Mouse (Mus musculus) heart, embryonic 10.5 days (tissue): ENCODE results near the gene Atxn3. TPM values are rescaled to one million over a fixed set of nuclear protein-coding genes. Genes with fewer than 3 reads are reported as not detected.

Source experiments
- DNase-seq: peaks from one replicate; pipeline ENCODE4 v3.0.0-alpha.2; 2017; ENCODE audit warnings: low spot score
- H3K27ac ChIP-seq: fragments of 300-500 bp; sonication (generic); 2 replicates; pipeline ENCODE4 v1.5.1; 2016; ENCODE audit warnings: mild to moderate bottlenecking
- H3K27me3 ChIP-seq: fragments of 300-500 bp; sonication (generic); 2 replicates; pipeline ENCODE4 v1.6.1; 2016; ENCODE audit warnings: mild to moderate bottlenecking; ENCODE audit not compliant: poor library complexity, insufficient read depth, severe bottlenecking
- H3K36me3 ChIP-seq: fragments of 300-500 bp; sonication (generic); 2 replicates; pipeline ENCODE4 v1.6.1; 2016; ENCODE audit warnings: mild to moderate bottlenecking, moderate library complexity
- H3K4me1 ChIP-seq: fragments of 300-500 bp; sonication (generic); 2 replicates; pipeline ENCODE4 v1.6.1; 2016; ENCODE audit warnings: mild to moderate bottlenecking
- H3K4me3 ChIP-seq: fragments of 300-500 bp; sonication (generic); 2 replicates; pipeline ENCODE4 v1.5.1; 2016; ENCODE audit warnings: mild to moderate bottlenecking, moderate library complexity
- H3K9me3 ChIP-seq: fragments of 300-500 bp; sonication (generic); 2 replicates; pipeline ENCODE4 v1.6.1; 2016; ENCODE audit warnings: mild to moderate bottlenecking, moderate library complexity
- WGBS: fragments of 180-500 bp; shearing (Covaris S2); methylation state at CpG from one replicate; pipeline ENCODE4 v1.1.7; 2016; 5-methylcytosine and 5-hydroxymethylcytosine counted together
- polyA plus RNA-seq: library from polyadenylated mRNA; unstranded; fragments of >200 nt; fragmentation: Nextera tagmentation; extraction: Ambion mirVana; gene quantifications from 2 replicates; pipeline ENCODE4 v1.2.1, GENCODE M21; 2016

Atxn3 gene
- polyA plus RNA-seq: 8.1 and 8.4 TPM in 2 replicates

- H3K27ac ChIP-seq: peak within 1 kb of the TSS; percentile 89
- no peaks in the 10 kb centered on the region for H3K27me3 ChIP-seq
- peak; percentile 98 for DNase-seq
- H3K4me3 ChIP-seq: peak within 1 kb of the TSS; percentile 83
- H3K9me3 ChIP-seq: no peaks in the 10 kb centered on the region
- WGBS: under 1% methylated on average over 54 of the region's 54 CpGs
- H3K4me1 ChIP-seq: peaks cover 7% of the 10 kb centered on the region; the same call in 1 of the 2 replicates
- no peaks in the 10 kb centered on the region for H3K36me3 ChIP-seq
These were observed at the start of gene Atxn3 for GRCm38 (mm10) chr12:101957942-101958544. Gene Atxn3, minus strand, starts transcription at chr12:101958246.

- WGBS: 92% methylated on average over 11 of the region's 11 CpGs
- Histone ChIP-seq H3K4me1 (no peaks in the 10 kb centered on the region), H3K4me3 (no peak overlapping the region), H3K36me3 (peaks cover 92% of the 10 kb centered on the region), H3K27me3 (no peaks in the 10 kb centered on the region), H3K9me3 (no peaks in the 10 kb centered on the region), H3K27ac (no peak overlapping the region)
- peak; percentile 72 for DNase-seq
These were observed 42.7 kb upstream of the Atxn3 start for GRCm38 (mm10) chr12:102000785-102001184.

GRCm38 (mm10) chr12:101998929-101999328 lies 40.9 kb upstream of the Atxn3 start:
- Histone ChIP-seq H3K27ac (no peak overlapping the region), H3K27me3 (no peaks in the 10 kb centered on the region), H3K4me3 (no peak overlapping the region), H3K9me3 (no peaks in the 10 kb centered on the region), H3K4me1 (no peaks in the 10 kb centered on the region), H3K36me3 (peaks cover 88% of the 10 kb centered on the region)
- 96% methylated on average over 5 of the region's 5 CpGs for WGBS
- DNase-seq: peak; percentile 20

- no peak for DNase-seq
- H3K4me1 ChIP-seq: no peaks in the 10 kb centered on the region
- H3K27me3 ChIP-seq: no peaks in the 10 kb centered on the region
- WGBS: 90% methylated on average over 8 of the region's 8 CpGs
- H3K27ac ChIP-seq: no peak overlapping the region
- H3K36me3 ChIP-seq: peaks cover 86% of the 10 kb centered on the region
- H3K9me3 ChIP-seq: no peaks in the 10 kb centered on the region
- no peak overlapping the region for H3K4me3 ChIP-seq
These were observed 36.8 kb upstream of the Atxn3 start for GRCm38 (mm10) chr12:101994576-101995467.

GRCm38 (mm10) chr12:101987659-101988058 lies 29.6 kb upstream of the Atxn3 start:
- 88% methylated on average over 6 of the region's 6 CpGs for WGBS
- no peaks in the 10 kb centered on the region for H3K27me3 ChIP-seq
- H3K9me3 ChIP-seq: no peaks in the 10 kb centered on the region
- DNase-seq: no peak
- no peak overlapping the region for H3K4me3 ChIP-seq
- peaks cover 95% of the 10 kb centered on the region for H3K36me3 ChIP-seq
- H3K27ac ChIP-seq: no peak overlapping the region
- no peaks in the 10 kb centered on the region for H3K4me1 ChIP-seq

GRCm38 (mm10) chr12:101985110-101985509 lies 27.1 kb upstream of the Atxn3 start:
- 73% methylated on average over 3 of the region's 3 CpGs for WGBS
- Histone ChIP-seq H3K36me3 (peaks cover 76% of the 10 kb centered on the region), H3K4me1 (peaks cover 3% of the 10 kb centered on the region; the same call in 1 of the 2 replicates), H3K9me3 (no peaks in the 10 kb centered on the region), H3K27me3 (no peaks in the 10 kb centered on the region), H3K4me3 (no peak overlapping the region), H3K27ac (no peak overlapping the region)
- DNase-seq: no peak

GRCm38 (mm10) chr12:101982977-101983376 lies 24.9 kb upstream of the Atxn3 start:
- no peak overlapping the region for H3K27ac ChIP-seq
- H3K36me3 ChIP-seq: peaks cover 55% of the 10 kb centered on the region
- DNase-seq: no peak
- WGBS: 92% methylated on average over 9 of the region's 9 CpGs
- peaks cover 4% of the 10 kb centered on the region; the same call in 1 of the 2 replicates for H3K4me1 ChIP-seq
- no peaks in the 10 kb centered on the region for H3K9me3 ChIP-seq
- H3K27me3 ChIP-seq: no peaks in the 10 kb centered on the region
- no peak overlapping the region for H3K4me3 ChIP-seq

- DNase-seq: no peak
- no peaks in the 10 kb centered on the region for H3K27me3 ChIP-seq
- H3K4me3 ChIP-seq: no peak overlapping the region
- no peak overlapping the region for H3K27ac ChIP-seq
- H3K36me3 ChIP-seq: peaks cover 41% of the 10 kb centered on the region
- H3K9me3 ChIP-seq: no peaks in the 10 kb centered on the region
- WGBS: 95% methylated on average over 2 of the region's 2 CpGs
- peaks cover 14% of the 10 kb centered on the region for H3K4me1 ChIP-seq
These were observed 23.5 kb upstream of the Atxn3 start for GRCm38 (mm10) chr12:101981559-101981958.

GRCm38 (mm10) chr12:101980266-101980665 lies 22.2 kb upstream of the Atxn3 start:
- 59% methylated on average over 5 of the region's 5 CpGs for WGBS
- Histone ChIP-seq H3K27me3 (no peaks in the 10 kb centered on the region), H3K4me1 (peaks cover 14% of the 10 kb centered on the region), H3K27ac (no peak overlapping the region), H3K9me3 (no peaks in the 10 kb centered on the region), H3K36me3 (peaks cover 33% of the 10 kb centered on the region), H3K4me3 (no peak overlapping the region)
- DNase-seq: no peak

GRCm38 (mm10) chr12:101979213-101979750 lies 21.2 kb upstream of the Atxn3 start:
- no peak overlapping the region for H3K4me3 ChIP-seq
- no peaks in the 10 kb centered on the region for H3K27me3 ChIP-seq
- H3K4me1 ChIP-seq: peaks cover 19% of the 10 kb centered on the region
- H3K36me3 ChIP-seq: peaks cover 23% of the 10 kb centered on the region
- no peak overlapping the region for H3K27ac ChIP-seq
- no peak for DNase-seq
- H3K9me3 ChIP-seq: no peaks in the 10 kb centered on the region
- 86% methylated on average over 8 of the region's 8 CpGs for WGBS

- Histone ChIP-seq H3K27me3 (no peaks in the 10 kb centered on the region), H3K4me3 (no peak overlapping the region), H3K9me3 (no peaks in the 10 kb centered on the region), H3K36me3 (peaks cover 19% of the 10 kb centered on the region), H3K27ac (no peak overlapping the region), H3K4me1 (peaks cover 19% of the 10 kb centered on the region)
- no peak for DNase-seq
- 86% methylated on average over 1 of the region's 1 CpGs for WGBS
These were observed 20.5 kb upstream of the Atxn3 start for GRCm38 (mm10) chr12:101978588-101978987.

GRCm38 (mm10) chr12:101978162-101978561 lies 20.1 kb upstream of the Atxn3 start:
- Histone ChIP-seq H3K36me3 (peaks cover 19% of the 10 kb centered on the region), H3K27me3 (no peaks in the 10 kb centered on the region), H3K4me1 (peaks cover 19% of the 10 kb centered on the region), H3K4me3 (no peak overlapping the region), H3K9me3 (no peaks in the 10 kb centered on the region), H3K27ac (no peak overlapping the region)
- WGBS: 73% methylated on average over 5 of the region's 5 CpGs
- no peak for DNase-seq

- no peak overlapping the region for H3K27ac ChIP-seq
- H3K9me3 ChIP-seq: no peaks in the 10 kb centered on the region
- peak overlapping the region; percentile 93 for H3K4me3 ChIP-seq
- no peak for DNase-seq
- WGBS: 91% methylated on average over 10 of the region's 10 CpGs
- no peaks in the 10 kb centered on the region for H3K27me3 ChIP-seq
- H3K36me3 ChIP-seq: peaks cover 14% of the 10 kb centered on the region; the same call in 1 of the 2 replicates
- H3K4me1 ChIP-seq: peaks cover 19% of the 10 kb centered on the region
These were observed 19.4 kb upstream of the Atxn3 start for GRCm38 (mm10) chr12:101977404-101977915.
